Mouse (Mus musculus) embryo, embryonic 9.5 days (tissue): ENCODE data around the gene Atp6v1e2.

Source experiments
- DNase-seq: peaks from one replicate; pipeline ENCODE4 v3.0.0-alpha.2; 2017; ENCODE audit errors: extremely low spot score

The Atp6v1e2 gene

GRCm38 (mm10) chr17:86964502-86964901 is 16.8 kb upstream of the Atp6v1e2 start:
- peak; percentile 79 for DNase-seq

GRCm38 (mm10) chr17:86964041-86964440 is 16.3 kb upstream of the Atp6v1e2 start:
- DNase-seq: peak; percentile 40

GRCm38 (mm10) chr17:86963586-86963902 is 15.8 kb upstream of the Atp6v1e2 start:
- DNase-seq: peak; percentile 65

- peak; percentile 91 for DNase-seq
These were observed 15.3 kb upstream of the Atp6v1e2 start, which contains the start of gene Rhoq for GRCm38 (mm10) chr17:86962894-86963585. Gene Rhoq, plus strand, starts transcription at chr17:86963082.

- peak; percentile 84 for DNase-seq
These were observed 14.7 kb upstream of the Atp6v1e2 start for GRCm38 (mm10) chr17:86962297-86962893.

- no peak for DNase-seq
These were observed 13.7 kb upstream of the Atp6v1e2 start for GRCm38 (mm10) chr17:86961301-86961841.

GRCm38 (mm10) chr17:86957968-86958367 is 10.3 kb upstream of the Atp6v1e2 start:
- no peak for DNase-seq

- DNase-seq: no peak
These were observed 9.5 kb upstream of the Atp6v1e2 start for GRCm38 (mm10) chr17:86957239-86957638.

- DNase-seq: no peak
These were observed 1.1 kb upstream of the Atp6v1e2 start for GRCm38 (mm10) chr17:86948801-86949200.

GRCm38 (mm10) chr17:86946078-86946477 is 1.6 kb downstream of the Atp6v1e2 start:
- DNase-seq: no peak

- DNase-seq: no peak
These were observed 4.5 kb downstream of the Atp6v1e2 start for GRCm38 (mm10) chr17:86943158-86943557.

GRCm38 (mm10) chr17:86942112-86942511 is 5.6 kb downstream of the Atp6v1e2 start:
- DNase-seq: no peak

GRCm38 (mm10) chr17:86938683-86939082 is 9.0 kb downstream of the Atp6v1e2 start:
- no peak for DNase-seq

GRCm38 (mm10) chr17:86937497-86938155 is 10.1 kb downstream of the Atp6v1e2 start:
- DNase-seq: peak; percentile 70

- no peak for DNase-seq
These were observed 10.6 kb downstream of the Atp6v1e2 start for GRCm38 (mm10) chr17:86937064-86937463.

GRCm38 (mm10) chr17:86932896-86933295 is 14.8 kb downstream of the Atp6v1e2 start:
- no peak for DNase-seq

GRCm38 (mm10) chr17:86929981-86930380 is 17.7 kb downstream of the Atp6v1e2 start:
- DNase-seq: no peak

- DNase-seq: no peak
These were observed 18.3 kb downstream of the Atp6v1e2 start for GRCm38 (mm10) chr17:86929355-86929754.

- DNase-seq: no peak
These were observed 20.9 kb downstream of the Atp6v1e2 start for GRCm38 (mm10) chr17:86926836-86927235.

- no peak for DNase-seq
These were observed 23.0 kb downstream of the Atp6v1e2 start for GRCm38 (mm10) chr17:86924679-86925078.

- DNase-seq: no peak
These were observed 28.0 kb downstream of the Atp6v1e2 start for GRCm38 (mm10) chr17:86919729-86920128.

- DNase-seq: no peak
These were observed 28.9 kb downstream of the Atp6v1e2 start for GRCm38 (mm10) chr17:86918786-86919185.

GRCm38 (mm10) chr17:86917048-86917447 is 30.6 kb downstream of the Atp6v1e2 start, which contains the start of gene Tmem247:
Gene Tmem247, plus strand, starts transcription at chr17:86917348.
- no peak for DNase-seq
